ENCODE assay signal across 8 mouse cellular contexts in genomic region chr9:21288404-21289336, GRCm38 (mm10). TPM values are rescaled to one million over a fixed set of nuclear protein-coding genes. Genes with fewer than 3 reads are reported as not detected.
DNase-seq lines count a peak whose midpoint lies in the region; ATAC-seq lines count a peak whose summit lies in the region.

No protein-coding gene starts in this region.

- peak; percentile 66 for DNase-seq in CD4-positive, CD25-positive, alpha-beta regulatory T cell, adult 2 months (ENCODE audit: low read depth, low spot score)
- peak; percentile 19 for DNase-seq in A20 (ENCODE audit: low read depth, low spot score)
- peak; percentile 58 for DNase-seq in embryonic facial prominence, embryonic 14.5 days (ENCODE audit: low spot score)
- no peak for DNase-seq in layer of hippocampus, postnatal 25 days (ENCODE audit: extremely low spot score in 1 of 2, low spot score in 1 of 2)
- DNase-seq in frontal cortex, postnatal 10 days (ENCODE audit: low spot score in 2 of 2), result no peak

- H3K27me3 ChIP-seq in embryonic facial prominence, embryonic 14.5 days (replicated peaks; ENCODE audit: control insufficient read depth, insufficient read depth, low read length), result no peaks in the 10 kb centered on the region
- H3K27me3 ChIP-seq in intestine, embryonic 16.5 days (replicated peaks; ENCODE audit: control insufficient read depth, insufficient read depth, low read length), result no peaks in the 10 kb centered on the region
- no peaks in the 10 kb centered on the region for H3K27me3 ChIP-seq in midbrain, embryonic 13.5 days

- peak overlapping the region; percentile 72 for H3K4me3 ChIP-seq in embryonic facial prominence, embryonic 14.5 days (ENCODE audit: low read depth, low read length)
- peak overlapping the region; percentile 86 for H3K4me3 ChIP-seq in intestine, embryonic 16.5 days (ENCODE audit: low read length)
- H3K4me3 ChIP-seq in midbrain, embryonic 13.5 days (replicated peaks), result peak overlapping the region; percentile 80

- no peaks in the 10 kb centered on the region for H3K9me3 ChIP-seq in embryonic facial prominence, embryonic 14.5 days (ENCODE audit: control insufficient read depth, low read length)
- no peaks in the 10 kb centered on the region for H3K9me3 ChIP-seq in intestine, embryonic 16.5 days (ENCODE audit: control insufficient read depth, low read length)
- H3K9me3 ChIP-seq in midbrain, embryonic 13.5 days, result no peaks in the 10 kb centered on the region

- ATAC-seq in CD4-positive, CD25-positive, alpha-beta regulatory T cell, adult 4 months, result no peak
- ATAC-seq in embryonic facial prominence, embryonic 14.5 days (ENCODE audit: low read depth), result no peak
- ATAC-seq in intestine, embryonic 16.5 days, result no peak
- no peak for ATAC-seq in midbrain, embryonic 13.5 days

- peak overlapping the region; percentile 70 for H3K4me2 ChIP-seq in embryonic facial prominence, embryonic 14.5 days (ENCODE audit: low read depth, low read length)
- H3K4me2 ChIP-seq in intestine, embryonic 16.5 days (ENCODE audit: low read depth, low read length), result peak overlapping the region; percentile 61
- peak overlapping the region; percentile 78 for H3K4me2 ChIP-seq in midbrain, embryonic 13.5 days (replicated peaks)

- peak overlapping the region; percentile 78 for H3K27ac ChIP-seq in embryonic facial prominence, embryonic 14.5 days (replicated peaks; ENCODE audit: low read depth, low read length)
- peak overlapping the region; percentile 60 for H3K27ac ChIP-seq in intestine, embryonic 16.5 days (ENCODE audit: low read length)
- peak overlapping the region; percentile 84 for H3K27ac ChIP-seq in midbrain, embryonic 13.5 days

- peaks cover 23% of the 10 kb centered on the region for H3K4me1 ChIP-seq in embryonic facial prominence, embryonic 14.5 days (ENCODE audit: control insufficient read depth, insufficient read depth, low read length)
- H3K4me1 ChIP-seq in intestine, embryonic 16.5 days (ENCODE audit: control insufficient read depth, insufficient read depth, low read length), result peaks cover 30% of the 10 kb centered on the region
- H3K4me1 ChIP-seq in midbrain, embryonic 13.5 days (replicated peaks), result peaks cover 42% of the 10 kb centered on the region

- WGBS in embryonic facial prominence, embryonic 14.5 days, result 76% methylated on average over 13 of the region's 13 CpGs
- WGBS in intestine, embryonic 16.5 days, result 70% methylated on average over 13 of the region's 13 CpGs
- 84% methylated on average over 13 of the region's 13 CpGs for WGBS in midbrain, embryonic 13.5 days

- peak overlapping the region; percentile 56 for H3K9ac ChIP-seq in embryonic facial prominence, embryonic 14.5 days (ENCODE audit: low read depth, low read length)
- H3K9ac ChIP-seq in intestine, embryonic 16.5 days (ENCODE audit: low read depth, low read length), result peak overlapping the region; percentile 51
- H3K9ac ChIP-seq in midbrain, embryonic 13.5 days (replicated peaks), result peak overlapping the region; percentile 77; the same call in 1 of the 2 replicates

- peaks cover 20% of the 10 kb centered on the region for H3K36me3 ChIP-seq in embryonic facial prominence, embryonic 14.5 days (ENCODE audit: control insufficient read depth, insufficient read depth, low read length)
- H3K36me3 ChIP-seq in intestine, embryonic 16.5 days (ENCODE audit: control insufficient read depth, insufficient read depth, low read length), result 0 out of 2 replicates have a peak, but pooled peaks cover under 1% of the 10 kb centered on the region
- peaks cover 15% of the 10 kb centered on the region for H3K36me3 ChIP-seq in midbrain, embryonic 13.5 days

RNA-seq across cellular contexts. Expression of gene Kri1, which starts 0.9 kb away (rescaled TPM):
- 10 to 100 TPM; 25.2 to 45.3 TPM for polyA plus RNA-seq in CD4-positive, CD25-positive, alpha-beta regulatory T cell, adult 4 months (2017; shearing (Covaris generic))
- polyA plus RNA-seq in embryonic facial prominence, embryonic 14.5 days (2014; fragmentation: Nextera tagmentation; extraction: Ambion mirVana), result 11.0 and 14.4 TPM in 2 replicates
- polyA plus RNA-seq in intestine, embryonic 16.5 days (2015; fragmentation: Nextera tagmentation; extraction: Ambion mirVana), result 12.3 and 13.2 TPM in 2 replicates
- 20.3 and 21.6 TPM in 2 replicates for polyA plus RNA-seq in midbrain, embryonic 13.5 days (2015; fragmentation: Nextera tagmentation; extraction: Ambion mirVana)
- total RNA-seq in layer of hippocampus, postnatal 25 days (2021), result 10 to 100 TPM; 36.4 to 48.4 TPM

RNA-seq across cellular contexts. Expression of gene Cdkn2d, which starts 2.5 kb away (rescaled TPM):
- 100 to 1,000 TPM; 124 to 126 TPM for polyA plus RNA-seq in CD4-positive, CD25-positive, alpha-beta regulatory T cell, adult 4 months (2017; shearing (Covaris generic))
- 57.2 and 57.7 TPM in 2 replicates for polyA plus RNA-seq in embryonic facial prominence, embryonic 14.5 days (2014; fragmentation: Nextera tagmentation; extraction: Ambion mirVana)
- 40.2 and 42.5 TPM in 2 replicates for polyA plus RNA-seq in intestine, embryonic 16.5 days (2015; fragmentation: Nextera tagmentation; extraction: Ambion mirVana)
- polyA plus RNA-seq in midbrain, embryonic 13.5 days (2015; fragmentation: Nextera tagmentation; extraction: Ambion mirVana), result 79.6 and 81.3 TPM in 2 replicates
- total RNA-seq in layer of hippocampus, postnatal 25 days (2021), result 10 to 100 TPM; 53.6 to 61.7 TPM

RNA-seq across cellular contexts. Expression of gene Ap1m2, which starts 23.5 kb away (rescaled TPM):
- 1 to 10 TPM; 2.4 to 2.9 TPM for polyA plus RNA-seq in CD4-positive, CD25-positive, alpha-beta regulatory T cell, adult 4 months (2017; shearing (Covaris generic))
- 20.8 and 22.7 TPM in 2 replicates for polyA plus RNA-seq in embryonic facial prominence, embryonic 14.5 days (2014; fragmentation: Nextera tagmentation; extraction: Ambion mirVana)
- 158 and 172 TPM in 2 replicates for polyA plus RNA-seq in intestine, embryonic 16.5 days (2015; fragmentation: Nextera tagmentation; extraction: Ambion mirVana)
- polyA plus RNA-seq in midbrain, embryonic 13.5 days (2015; fragmentation: Nextera tagmentation; extraction: Ambion mirVana), result 0.23 and 0.34 TPM in 2 replicates
- under 1 TPM; 0.42 to 0.73 TPM for total RNA-seq in layer of hippocampus, postnatal 25 days (2021)

RNA-seq across cellular contexts. Expression of gene Atg4d, which starts 23.6 kb away (rescaled TPM):
- polyA plus RNA-seq in CD4-positive, CD25-positive, alpha-beta regulatory T cell, adult 4 months (2017; shearing (Covaris generic)), result 10 to 100 TPM; 25.3 to 29.8 TPM
- polyA plus RNA-seq in embryonic facial prominence, embryonic 14.5 days (2014; fragmentation: Nextera tagmentation; extraction: Ambion mirVana), result 26.3 and 35.5 TPM in 2 replicates
- polyA plus RNA-seq in intestine, embryonic 16.5 days (2015; fragmentation: Nextera tagmentation; extraction: Ambion mirVana), result 62.1 and 62.3 TPM in 2 replicates
- 55.3 and 57.8 TPM in 2 replicates for polyA plus RNA-seq in midbrain, embryonic 13.5 days (2015; fragmentation: Nextera tagmentation; extraction: Ambion mirVana)
- total RNA-seq in layer of hippocampus, postnatal 25 days (2021), result 10 to 100 TPM; 39.1 to 40.0 TPM

RNA-seq across cellular contexts. Expression of gene Slc44a2, which starts 31.8 kb away (rescaled TPM):
- polyA plus RNA-seq in CD4-positive, CD25-positive, alpha-beta regulatory T cell, adult 4 months (2017; shearing (Covaris generic)), result 100 to 1,000 TPM; 242 to 364 TPM
- 111 and 132 TPM in 2 replicates for polyA plus RNA-seq in embryonic facial prominence, embryonic 14.5 days (2014; fragmentation: Nextera tagmentation; extraction: Ambion mirVana)
- polyA plus RNA-seq in intestine, embryonic 16.5 days (2015; fragmentation: Nextera tagmentation; extraction: Ambion mirVana), result 44.6 and 50.2 TPM in 2 replicates
- 61.6 and 63.1 TPM in 2 replicates for polyA plus RNA-seq in midbrain, embryonic 13.5 days (2015; fragmentation: Nextera tagmentation; extraction: Ambion mirVana)
- 10 to 100 TPM; 50.8 to 54.6 TPM for total RNA-seq in layer of hippocampus, postnatal 25 days (2021)

Comparison
In these comparisons a context has a peak if more than half of its experiments do, and no peak if none do; other contexts are left out.
1. DNase-seq: peak in CD4-positive, CD25-positive, alpha-beta regulatory T cell, adult 2 months (single experiment), A20 (single experiment) and embryonic facial prominence, embryonic 14.5 days (single experiment); none in layer of hippocampus, postnatal 25 days (0 of 2) and frontal cortex, postnatal 10 days (0 of 2).
2. Peak in every context shown above with its lines, with median percentiles within 50 percentile points of each other: H3K27ac ChIP-seq, H3K4me2 ChIP-seq, H3K4me3 ChIP-seq and H3K9ac ChIP-seq.